Mouse (Mus musculus): ENCODE measurements around the gene Gm12216. TPM values are rescaled to one million over a fixed set of nuclear protein-coding genes. Genes with fewer than 3 reads are reported as not detected.

Gene Gm12216
- polyA plus RNA-seq, 1 experiment from 2014 or later = 1.7 TPM

DNA sequence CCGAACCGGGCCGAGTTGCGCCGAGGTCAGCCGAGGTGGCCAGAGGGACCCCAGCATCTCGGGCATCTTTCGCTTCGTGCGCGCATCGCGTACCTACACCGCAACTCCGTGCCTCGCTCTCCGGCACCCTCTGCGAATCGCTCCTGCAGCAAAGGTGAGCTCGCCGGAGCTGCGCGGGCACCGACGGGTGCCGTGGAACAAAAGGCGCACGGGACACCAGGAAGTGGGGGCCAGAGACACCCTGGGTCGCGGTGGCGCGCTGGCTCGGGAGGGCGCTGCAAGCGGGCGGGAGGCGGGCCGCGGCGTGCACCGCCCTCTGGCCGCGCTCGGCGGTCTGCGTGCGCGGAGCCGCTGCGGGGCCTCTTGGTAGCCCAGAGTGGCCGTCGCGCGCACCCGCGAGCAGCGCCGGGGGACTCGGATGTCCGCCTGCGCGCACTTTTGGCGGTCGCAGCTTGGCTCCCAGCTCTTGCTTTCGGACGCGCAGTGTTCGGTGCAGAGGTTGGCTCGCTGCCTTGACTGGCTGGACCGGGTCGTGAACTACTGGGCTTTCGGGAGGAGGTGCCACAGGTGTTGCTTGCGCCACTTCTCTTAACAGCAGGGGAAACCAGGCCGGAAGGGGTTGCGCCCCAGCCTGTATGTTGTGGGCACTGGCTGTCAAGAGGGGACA lies 88.8 kb downstream of the Gm12216 start:
- H3K27ac ChIP-seq (ENCODE audit: low read length) = peak overlapping the region; percentile 91
- WGBS = under 1% methylated on average over 65 of the region's 75 CpGs
- H3K9me3 ChIP-seq (ENCODE audit: control insufficient read depth, low read length) = no peaks in the 10 kb centered on the region
- ATAC-seq = peak; percentile 86
- H3K27me3 ChIP-seq (replicated peaks; ENCODE audit: control insufficient read depth, insufficient read depth, low read length) = no peaks in the 10 kb centered on the region
- peak overlapping the region; percentile 90 for H3K9ac ChIP-seq (ENCODE audit: low read depth, low read length)
- peak overlapping the region; percentile 89 for H3K4me3 ChIP-seq (ENCODE audit: low read length)
- H3K4me1 ChIP-seq (ENCODE audit: control insufficient read depth, insufficient read depth, low read length) = peaks cover 16% of the 10 kb centered on the region
- H3K36me3 ChIP-seq (ENCODE audit: control insufficient read depth, insufficient read depth, low read length) = peaks cover 12% of the 10 kb centered on the region; the same call in 1 of the 2 replicates
- H3K4me2 ChIP-seq (ENCODE audit: low read depth, low read length) = peak overlapping the region; percentile 77

GRCm38 (mm10) chr11:53769760-53770124 lies 89.3 kb downstream of the Gm12216 start, which contains the start of gene Irf1:
Irf1 (plus strand) TSS chr11:53770014.
- Histone ChIP-seq H3K9ac (ENCODE audit: low read depth, low read length) (peak within 1 kb of the TSS; percentile 90), H3K27ac (ENCODE audit: low read length) (peak within 1 kb of the TSS; percentile 91), H3K27me3 (replicated peaks; ENCODE audit: control insufficient read depth, insufficient read depth, low read length) (no peaks in the 10 kb centered on the region), H3K9me3 (ENCODE audit: control insufficient read depth, low read length) (no peaks in the 10 kb centered on the region), H3K4me2 (ENCODE audit: low read depth, low read length) (peak within 1 kb of the TSS; percentile 77), H3K36me3 (ENCODE audit: control insufficient read depth, insufficient read depth, low read length) (peaks cover 12% of the 10 kb centered on the region; the same call in 1 of the 2 replicates), H3K4me3 (ENCODE audit: low read length) (peak within 1 kb of the TSS; percentile 89), H3K4me1 (ENCODE audit: control insufficient read depth, insufficient read depth, low read length) (peaks cover 20% of the 10 kb centered on the region)
- peak; percentile 93 for ATAC-seq
- under 1% methylated on average over 40 of the region's 40 CpGs for WGBS

DNA sequence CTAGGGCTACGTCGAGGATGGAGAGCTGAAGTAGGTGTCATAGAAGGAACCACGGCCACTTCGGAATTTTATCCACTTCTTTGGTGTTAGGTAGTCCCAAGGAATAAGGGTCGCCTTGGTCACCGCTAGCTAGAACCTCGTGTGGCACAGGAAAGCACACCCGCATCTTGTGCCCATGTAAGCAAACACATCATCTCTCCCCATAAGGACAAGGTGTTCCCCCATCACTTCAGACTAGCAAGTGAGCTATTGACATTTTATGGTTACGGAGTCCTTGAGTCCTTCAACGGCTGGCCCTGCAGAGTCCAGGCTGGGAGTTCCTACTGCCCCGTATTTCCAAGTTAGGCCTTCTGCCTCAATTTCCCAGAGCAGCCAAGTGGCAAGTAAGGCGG lies 89.9 kb downstream of the Gm12216 start:
- no peak for ATAC-seq
- H3K9me3 ChIP-seq (ENCODE audit: control insufficient read depth, low read length) = no peaks in the 10 kb centered on the region
- peak overlapping the region; percentile 90 for H3K9ac ChIP-seq (ENCODE audit: low read depth, low read length)
- 56% methylated on average over 12 of the region's 12 CpGs for WGBS
- H3K4me1 ChIP-seq (ENCODE audit: control insufficient read depth, insufficient read depth, low read length) = peaks cover 25% of the 10 kb centered on the region
- peaks cover 6% of the 10 kb centered on the region; the same call in 1 of the 2 replicates for H3K36me3 ChIP-seq (ENCODE audit: control insufficient read depth, insufficient read depth, low read length)
- peak overlapping the region; percentile 82 for H3K27ac ChIP-seq (ENCODE audit: low read length)
- peak overlapping the region; percentile 89 for H3K4me3 ChIP-seq (ENCODE audit: low read length)
- peak overlapping the region; percentile 77 for H3K4me2 ChIP-seq (ENCODE audit: low read depth, low read length)
- no peaks in the 10 kb centered on the region for H3K27me3 ChIP-seq (replicated peaks; ENCODE audit: control insufficient read depth, insufficient read depth, low read length)

DNA sequence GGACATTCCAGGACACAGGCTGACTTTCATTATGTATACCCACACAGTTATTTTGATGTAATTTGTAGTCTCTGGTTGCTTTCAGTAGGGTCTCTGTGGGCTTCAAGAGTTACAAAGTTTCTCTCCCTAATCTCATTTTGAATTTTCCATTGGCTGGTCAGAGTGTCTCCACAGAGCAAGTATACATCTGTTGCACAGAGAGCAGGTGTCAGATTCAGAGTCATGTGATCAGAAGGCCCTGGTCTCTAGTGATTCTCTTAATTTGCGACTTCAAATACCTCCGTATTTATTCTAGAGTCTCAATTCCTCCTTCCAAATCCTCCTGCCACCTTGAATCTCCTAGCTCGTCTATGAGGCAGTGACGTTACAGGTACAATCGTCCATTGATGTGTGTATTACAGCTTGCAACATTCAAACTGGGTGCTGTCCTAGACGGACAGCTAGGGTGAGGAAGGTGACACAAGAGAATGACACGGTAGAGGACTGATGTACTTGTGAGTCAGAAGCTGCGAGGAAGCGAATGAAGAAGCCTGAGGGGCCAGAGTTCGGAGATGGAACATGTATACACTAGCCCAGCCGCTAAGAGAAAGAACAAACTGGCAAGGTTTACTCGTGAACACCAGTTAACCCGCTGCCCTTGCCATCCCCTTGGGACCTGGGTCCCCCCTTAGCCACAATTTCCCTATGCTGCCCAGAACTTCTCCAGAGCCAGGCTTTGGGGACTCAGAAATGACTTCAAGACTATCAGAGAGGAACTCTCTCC lies 90.5 kb downstream of the Gm12216 start:
- H3K9ac ChIP-seq (ENCODE audit: low read depth, low read length) = no peak overlapping the region
- 75% methylated on average over 13 of the region's 13 CpGs for WGBS
- no peak overlapping the region for H3K4me3 ChIP-seq (ENCODE audit: low read length)
- H3K4me2 ChIP-seq (ENCODE audit: low read depth, low read length) = no peak overlapping the region
- ATAC-seq = no peak
- H3K9me3 ChIP-seq (ENCODE audit: control insufficient read depth, low read length) = no peaks in the 10 kb centered on the region
- peaks cover 28% of the 10 kb centered on the region for H3K4me1 ChIP-seq (ENCODE audit: control insufficient read depth, insufficient read depth, low read length)
- peak overlapping the region; percentile 82; the same call in 1 of the 2 replicates for H3K27ac ChIP-seq (ENCODE audit: low read length)
- no peaks in the 10 kb centered on the region for H3K27me3 ChIP-seq (replicated peaks; ENCODE audit: control insufficient read depth, insufficient read depth, low read length)
- H3K36me3 ChIP-seq (ENCODE audit: control insufficient read depth, insufficient read depth, low read length) = peaks cover under 1% of the 10 kb centered on the region; the same call in 1 of the 2 replicates

GRCm38 (mm10) chr11:53764581-53764980 lies 94.5 kb downstream of the Gm12216 start:
- Histone ChIP-seq H3K27ac (ENCODE audit: low read length) (peak overlapping the region; percentile 100), H3K4me3 (ENCODE audit: low read length) (no peak overlapping the region), H3K9me3 (ENCODE audit: control insufficient read depth, low read length) (no peaks in the 10 kb centered on the region), H3K4me1 (ENCODE audit: control insufficient read depth, insufficient read depth, low read length) (peaks cover 57% of the 10 kb centered on the region), H3K27me3 (replicated peaks; ENCODE audit: control insufficient read depth, insufficient read depth, low read length) (no peaks in the 10 kb centered on the region), H3K4me2 (ENCODE audit: low read depth, low read length) (no peak overlapping the region), H3K9ac (ENCODE audit: low read depth, low read length) (peak overlapping the region; percentile 77; the same call in 1 of the 2 replicates), H3K36me3 (ENCODE audit: control insufficient read depth, insufficient read depth, low read length) (no peaks in the 10 kb centered on the region)
- 62% methylated on average over 5 of the region's 5 CpGs for WGBS
- no peak for ATAC-seq

DNA sequence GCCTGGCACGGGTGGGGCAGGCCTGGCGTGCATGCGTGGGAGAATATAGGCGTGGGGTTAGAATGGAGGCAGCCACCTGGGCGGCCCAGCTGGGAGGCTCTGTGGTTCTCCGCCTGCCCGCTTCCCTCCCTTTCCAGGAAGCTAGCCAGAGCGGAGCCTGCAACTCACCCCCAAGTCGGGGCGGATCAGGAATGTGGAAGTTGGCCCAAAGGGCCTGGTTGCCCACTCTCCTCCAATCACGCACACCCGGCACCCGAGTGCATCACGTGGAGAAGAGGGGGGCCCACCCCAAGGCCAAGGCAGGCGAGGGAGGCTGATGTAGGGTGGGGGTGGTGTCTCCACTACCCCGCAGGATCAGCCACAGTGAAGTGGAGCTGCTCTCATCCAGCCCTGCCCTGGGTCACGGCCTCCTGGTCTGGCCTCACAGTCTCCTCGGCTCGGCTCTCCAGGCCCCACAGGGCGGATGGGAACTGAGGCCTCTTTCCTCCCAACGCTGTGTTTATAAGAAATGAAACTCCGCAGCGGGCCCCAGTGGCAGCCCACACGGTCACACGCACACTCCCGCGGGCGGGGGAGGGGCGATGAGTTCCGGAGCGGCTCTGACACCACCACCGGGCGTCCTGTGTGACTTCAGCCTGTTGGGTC lies 95.4 kb downstream of the Gm12216 start:
- Histone ChIP-seq H3K4me3 (ENCODE audit: low read length) (peak overlapping the region; percentile 42), H3K27me3 (replicated peaks; ENCODE audit: control insufficient read depth, insufficient read depth, low read length) (no peaks in the 10 kb centered on the region), H3K4me2 (ENCODE audit: low read depth, low read length) (peak overlapping the region; percentile 75), H3K9me3 (ENCODE audit: control insufficient read depth, low read length) (no peaks in the 10 kb centered on the region), H3K9ac (ENCODE audit: low read depth, low read length) (peak overlapping the region; percentile 77), H3K4me1 (ENCODE audit: control insufficient read depth, insufficient read depth, low read length) (peaks cover 58% of the 10 kb centered on the region), H3K27ac (ENCODE audit: low read length) (peak overlapping the region; percentile 100), H3K36me3 (ENCODE audit: control insufficient read depth, insufficient read depth, low read length) (no peaks in the 10 kb centered on the region)
- ATAC-seq = peak; percentile 68
- under 1% methylated on average over 31 of the region's 33 CpGs for WGBS

DNA sequence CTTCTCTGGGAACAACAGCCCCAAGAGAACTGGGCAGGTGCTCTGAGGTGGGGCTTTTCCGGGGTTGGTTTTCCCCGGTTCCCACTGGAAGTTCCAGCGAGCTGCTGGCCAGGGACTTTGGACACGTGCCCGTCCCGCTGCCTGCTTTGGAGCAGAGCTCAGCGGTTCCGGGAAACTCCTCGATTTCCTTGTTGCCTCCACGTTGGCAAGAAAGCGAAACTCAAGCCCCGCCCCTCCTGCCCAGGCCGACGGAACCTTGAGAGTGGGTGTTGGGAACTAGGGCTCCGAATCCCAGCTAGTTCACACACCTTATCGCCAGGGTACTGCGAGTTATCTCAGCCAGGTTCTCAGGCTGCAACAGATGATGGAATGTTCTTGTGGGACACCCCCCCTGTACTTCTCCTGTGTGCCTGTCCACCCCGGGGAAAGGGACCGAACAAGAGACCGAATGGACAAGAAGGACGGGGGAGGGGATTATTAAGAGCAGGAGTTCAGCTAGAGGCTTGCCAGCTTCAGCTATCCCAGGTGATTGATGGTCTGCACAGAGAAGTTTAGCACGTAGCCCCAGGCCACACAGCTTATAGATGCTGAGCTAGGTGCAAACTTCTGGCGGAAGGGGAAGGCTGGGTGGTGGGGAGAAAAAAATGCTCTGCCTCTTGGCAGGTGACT lies 96.1 kb downstream of the Gm12216 start:
- no peaks in the 10 kb centered on the region for H3K9me3 ChIP-seq (ENCODE audit: control insufficient read depth, low read length)
- H3K9ac ChIP-seq (ENCODE audit: low read depth, low read length) = peak overlapping the region; percentile 77
- peak overlapping the region; percentile 75 for H3K4me2 ChIP-seq (ENCODE audit: low read depth, low read length)
- H3K27me3 ChIP-seq (replicated peaks; ENCODE audit: control insufficient read depth, insufficient read depth, low read length) = no peaks in the 10 kb centered on the region
- peak overlapping the region; percentile 100 for H3K27ac ChIP-seq (ENCODE audit: low read length)
- ATAC-seq = peak; percentile 44
- H3K4me3 ChIP-seq (ENCODE audit: low read length) = peak overlapping the region; percentile 42
- H3K4me1 ChIP-seq (ENCODE audit: control insufficient read depth, insufficient read depth, low read length) = peaks cover 64% of the 10 kb centered on the region
- 3% methylated on average over 23 of the region's 23 CpGs for WGBS
- no peaks in the 10 kb centered on the region for H3K36me3 ChIP-seq (ENCODE audit: control insufficient read depth, insufficient read depth, low read length)

DNA sequence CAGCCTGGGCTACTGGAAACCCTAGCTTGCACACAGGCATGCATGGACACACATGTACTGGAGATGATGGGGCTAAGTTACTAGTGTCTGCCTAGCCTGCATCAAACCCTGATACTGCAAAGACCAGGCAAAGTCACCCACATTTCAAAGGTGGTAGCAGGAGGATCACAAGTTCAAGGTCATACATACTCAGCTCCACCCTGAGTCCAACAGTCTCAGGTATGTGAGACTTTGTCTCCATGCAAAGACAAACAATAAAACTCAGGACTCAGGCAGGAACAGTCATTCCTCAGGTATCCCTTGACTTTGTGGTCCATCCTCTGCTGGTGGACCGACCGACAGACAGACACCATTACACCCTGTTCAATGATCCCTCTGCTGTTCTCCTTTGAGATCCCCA lies 96.6 kb downstream of the Gm12216 start:
- 44% methylated on average over 2 of the region's 2 CpGs for WGBS
- ATAC-seq = peak; percentile 2; the same call in 1 of the 2 replicates

More for the DNA sequence above, 96.6 kb downstream of the Gm12216 start:
- peak overlapping the region; percentile 42 for H3K4me3 ChIP-seq (ENCODE audit: low read length)
- peak overlapping the region; percentile 100 for H3K27ac ChIP-seq (ENCODE audit: low read length)
- peaks cover 64% of the 10 kb centered on the region for H3K4me1 ChIP-seq (ENCODE audit: control insufficient read depth, insufficient read depth, low read length)
- no peaks in the 10 kb centered on the region for H3K9me3 ChIP-seq (ENCODE audit: control insufficient read depth, low read length)
- H3K36me3 ChIP-seq (ENCODE audit: control insufficient read depth, insufficient read depth, low read length) = no peaks in the 10 kb centered on the region
- H3K27me3 ChIP-seq (replicated peaks; ENCODE audit: control insufficient read depth, insufficient read depth, low read length) = no peaks in the 10 kb centered on the region
- H3K9ac ChIP-seq (ENCODE audit: low read depth, low read length) = peak overlapping the region; percentile 77
- H3K4me2 ChIP-seq (ENCODE audit: low read depth, low read length) = peak overlapping the region; percentile 75
